Mouse (Mus musculus) MEL (cell line): ENCODE measurements at regions not wholly inside any gene's neighbourhood (a gene's known extent, or its start where the extent isn't known, plus 50 kb on each side); places are given as distances from the start of the nearest gene placed in this dataset.

Experiments
- DNase-seq: peaks from one replicate; pipeline ENCODE4 v3.0.0; 2011; ENCODE audit warnings: low read depth, low spot score
- H3K27ac ChIP-seq: 2 replicates; pipeline ENCODE4 v1.5.1; 2012; ENCODE audit warnings: low read depth, mild to moderate bottlenecking, control low read depth, low read length, moderate library complexity; ENCODE audit not compliant: control insufficient read depth
- H3K27me3 ChIP-seq, 2 experiments: fragments of 150-350 bp in 1 of 2; sonication (generic) in 1 of 2; 2 replicates each; pipeline ENCODE4 v1.6.1; 2012; ENCODE audit warnings: low read length in 2 of 2, mild to moderate bottlenecking in 2 of 2, improper control_type of control experiment in 1 of 2, moderate library complexity in 1 of 2; ENCODE audit not compliant: insufficient read depth in 2 of 2, control insufficient read depth in 1 of 2
- H3K36me3 ChIP-seq, 2 experiments: 2 replicates each; pipeline ENCODE4 v1.6.1; 2012 to 2014; ENCODE audit warnings: low read length in 2 of 2, improper control_type of control experiment in 1 of 2, inconsistent platforms in 1 of 2, mild to moderate bottlenecking in 1 of 2; ENCODE audit not compliant: insufficient read depth in 2 of 2, control insufficient read depth in 1 of 2
- H3K4me1 ChIP-seq, 2 experiments: fragments of 150-350 bp in 1 of 2; sonication (generic) in 1 of 2; 2 replicates each; pipeline ENCODE4 v1.6.1; 2012; ENCODE audit warnings: low read length in 2 of 2, improper control_type of control experiment in 1 of 2, mild to moderate bottlenecking in 1 of 2; ENCODE audit not compliant: insufficient read depth in 2 of 2, control insufficient read depth in 1 of 2
- H3K4me3 ChIP-seq, 2 experiments: fragments of 150-350 bp in 1 of 2; sonication (generic) in 1 of 2; 2 replicates each; pipeline ENCODE4 v1.5.1; 2012; ENCODE audit warnings: low read depth in 2 of 2, low read length in 2 of 2, mild to moderate bottlenecking in 2 of 2, moderate library complexity in 2 of 2, control low read depth in 1 of 2, improper control_type of control experiment in 1 of 2; ENCODE audit not compliant: control insufficient read depth in 1 of 2, insufficient read depth in 1 of 2
- H3K79me2 ChIP-seq: 2 replicates; pipeline ENCODE4 v1.6.1; 2012; ENCODE audit warnings: mild to moderate bottlenecking, low read length, moderate library complexity; ENCODE audit not compliant: control insufficient read depth, poor library complexity, insufficient read depth
- H3K9ac ChIP-seq: 2 replicates; pipeline ENCODE4 v1.6.1; 2012; ENCODE audit warnings: low read depth, mild to moderate bottlenecking, control low read depth, low read length, moderate library complexity; ENCODE audit not compliant: control insufficient read depth, poor library complexity, severe bottlenecking
- H3K9me3 ChIP-seq: fragments of 150-350 bp; sonication (generic); replicated peaks from 2 replicates; pipeline ENCODE4 v1.6.1; 2012; ENCODE audit warnings: mild to moderate bottlenecking, low read length, improper control_type of control experiment, moderate library complexity; ENCODE audit not compliant: insufficient read depth
- BHLHE40 ChIP-seq: IDR thresholded peaks from 2 replicates; pipeline ENCODE4 v1.6.1; 2012; ENCODE audit warnings: low read depth, mild to moderate bottlenecking, inconsistent platforms, low read length, improper control_type of control experiment, borderline replicate concordance
- CHD1 ChIP-seq: IDR thresholded peaks from 2 replicates; pipeline ENCODE4 v1.6.1; 2012; ENCODE audit warnings: low read depth, mild to moderate bottlenecking, inconsistent platforms, low read length, improper control_type of control experiment
- CTCF ChIP-seq, 3 experiments: IDR thresholded peaks in 2 of 3; conservative IDR thresholded peaks in 1 of 3; 2 replicates each; pipeline ENCODE4 v1.5.1; 2011 to 2012; ENCODE audit warnings: low read length in 3 of 3, low read depth in 2 of 3, mild to moderate bottlenecking in 2 of 3, improper control_type of control experiment in 1 of 3, inconsistent platforms in 1 of 3, mixed read lengths in 1 of 3, moderate library complexity in 1 of 3; ENCODE audit not compliant: control insufficient read depth in 1 of 3, insufficient read depth in 1 of 3, poor library complexity in 1 of 3, severe bottlenecking in 1 of 3
- ELF1 ChIP-seq: IDR thresholded peaks from 2 replicates; pipeline ENCODE4 v1.6.1; 2014; ENCODE audit warnings: low read depth, mild to moderate bottlenecking, inconsistent platforms, low read length, improper control_type of control experiment, moderate library complexity
- EP300 ChIP-seq, 2 experiments: IDR thresholded peaks; 2 replicates each; pipeline ENCODE4 v1.6.1; 2011; ENCODE audit warnings: improper control_type of control experiment in 2 of 2, low read length in 2 of 2, low read depth in 1 of 2, mild to moderate bottlenecking in 1 of 2
- ETS1 ChIP-seq: IDR thresholded peaks from 2 replicates; pipeline ENCODE4 v1.6.1; 2012; ENCODE audit warnings: low read depth, mild to moderate bottlenecking, inconsistent platforms, low read length, improper control_type of control experiment, moderate library complexity
- GATA1 ChIP-seq: IDR thresholded peaks from 2 replicates; pipeline ENCODE4 v1.6.1; 2011; ENCODE audit warnings: low read depth, low read length, improper control_type of control experiment
- KAT2A ChIP-seq: conservative IDR thresholded peaks from 2 replicates; pipeline ENCODE4 v1.6.1; 2012; ENCODE audit warnings: low read depth, low read length, improper control_type of control experiment, inconsistent platforms
- MAX ChIP-seq: IDR thresholded peaks from 2 replicates; pipeline ENCODE4 v1.6.1; 2011; ENCODE audit warnings: low read length, improper control_type of control experiment
- MAZ ChIP-seq: IDR thresholded peaks from 2 replicates; pipeline ENCODE4 v1.6.1; 2012; ENCODE audit warnings: low read depth, mild to moderate bottlenecking, inconsistent platforms, low read length, improper control_type of control experiment
- MEF2A ChIP-seq: IDR thresholded peaks from 2 replicates; pipeline ENCODE4 v1.6.1; 2014; ENCODE audit warnings: low read depth, mild to moderate bottlenecking, inconsistent platforms, low read length, improper control_type of control experiment; ENCODE audit not compliant: poor library complexity, insufficient replicate concordance, severe bottlenecking; ENCODE audit errors: extremely low read depth
- MXI1 ChIP-seq: IDR thresholded peaks from 2 replicates; pipeline ENCODE4 v1.6.1; 2011; ENCODE audit warnings: mild to moderate bottlenecking, low read depth, low read length, improper control_type of control experiment
- MYB ChIP-seq: IDR thresholded peaks from 2 replicates; pipeline ENCODE4 v1.6.1; 2011; ENCODE audit warnings: mild to moderate bottlenecking, low read depth, low read length, improper control_type of control experiment
- POLR2A ChIP-seq, 2 experiments: IDR thresholded peaks; 2 replicates each; pipeline ENCODE4 v1.6.1; 2011 to 2012; ENCODE audit warnings: low read length in 2 of 2, mild to moderate bottlenecking in 2 of 2, control low read depth in 1 of 2, improper control_type of control experiment in 1 of 2, low read depth in 1 of 2, moderate library complexity in 1 of 2; ENCODE audit not compliant: control insufficient read depth in 1 of 2, insufficient read depth in 1 of 2, poor library complexity in 1 of 2
- POLR2AphosphoS2 ChIP-seq: IDR thresholded peaks from 2 replicates; pipeline ENCODE4 v1.6.1; 2011; ENCODE audit warnings: low read length, improper control_type of control experiment
- POLR2AphosphoS5 ChIP-seq: IDR thresholded peaks from 2 replicates; pipeline ENCODE4 v1.6.1; 2012; ENCODE audit warnings: low read depth, borderline replicate concordance, mild to moderate bottlenecking, inconsistent platforms, low read length, moderate library complexity, mixed read lengths
- RAD21 ChIP-seq: IDR thresholded peaks from 2 replicates; pipeline ENCODE4 v1.6.1; 2011; ENCODE audit warnings: mild to moderate bottlenecking, low read depth, low read length, improper control_type of control experiment
- RCOR1 ChIP-seq: IDR thresholded peaks from 2 replicates; pipeline ENCODE4 v1.6.1; 2012; ENCODE audit warnings: low read depth, mild to moderate bottlenecking, inconsistent platforms, low read length, improper control_type of control experiment
- TAL1 ChIP-seq: IDR thresholded peaks from 2 replicates; pipeline ENCODE4 v1.6.1; 2012; ENCODE audit warnings: mild to moderate bottlenecking, inconsistent platforms, low read length, moderate library complexity, mixed read lengths
- TCF12 ChIP-seq: IDR thresholded peaks from 2 replicates; pipeline ENCODE4 v1.6.1; 2014; ENCODE audit warnings: low read depth, mild to moderate bottlenecking, inconsistent platforms, low read length, improper control_type of control experiment, moderate library complexity
- ZC3H11A ChIP-seq: IDR thresholded peaks from 2 replicates; pipeline ENCODE4 v1.6.1; 2012; ENCODE audit warnings: low read depth, mild to moderate bottlenecking, inconsistent platforms, low read length, improper control_type of control experiment

DNA sequence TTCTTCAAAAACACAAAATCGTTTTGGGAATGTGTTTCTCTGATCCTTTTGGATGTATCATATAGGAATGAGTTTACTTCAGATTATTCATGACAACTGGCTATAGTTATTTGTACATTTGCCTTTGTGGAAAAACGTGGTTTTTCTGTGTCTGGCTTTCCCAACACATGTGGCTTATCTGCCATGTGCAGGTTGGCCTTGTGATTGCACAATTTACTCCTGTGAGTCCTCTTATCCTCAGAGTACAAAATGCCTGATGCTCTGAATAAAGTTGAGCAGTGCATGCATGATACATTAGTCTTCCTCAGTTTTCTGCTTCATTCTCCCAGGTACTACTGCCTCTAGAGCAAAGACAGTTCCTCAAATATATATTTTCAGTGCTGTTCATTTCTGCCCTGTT is 881.6 kb downstream of the Lrfn5 start:
- DNase-seq: peak; percentile 19

DNA sequence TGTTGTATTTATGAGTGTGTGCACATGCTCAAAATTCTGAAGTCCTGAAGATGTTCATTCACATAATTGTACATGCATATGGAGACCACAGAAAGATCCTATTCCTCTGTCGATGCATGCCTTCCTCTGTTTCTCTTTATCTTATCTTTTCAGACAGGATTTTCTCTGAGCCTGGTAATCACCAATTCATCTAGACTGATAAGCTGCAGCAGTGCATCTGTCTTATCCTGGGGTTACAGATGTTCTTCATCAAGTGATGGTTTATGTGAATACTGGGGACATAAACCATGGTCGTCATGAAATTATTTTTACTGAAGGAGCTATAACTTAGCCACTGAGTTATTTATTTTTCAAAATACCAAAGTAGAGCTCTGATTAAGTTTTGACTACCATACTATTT is 905.7 kb downstream of the Lrfn5 start:
- TF ChIP-seq RCOR1 (peak; percentile 94), POLR2A (IDR thresholded peaks at IDR 0.05; ENCODE audit: control insufficient read depth in 1 of 2, insufficient read depth in 1 of 2, low read depth in 1 of 2, low read length in 2 of 2, poor library complexity in 1 of 2) (no peak), KAT2A (no peak), MYB (no peak), CHD1 (no peak), MXI1 (peak; percentile 36; the same call in 1 of the 2 replicates), MAZ (no peak), POLR2AphosphoS2 (no peak), EP300 (IDR thresholded peaks at IDR 0.05; ENCODE audit: low read depth in 1 of 2, low read length in 2 of 2) (peak; percentile 97 to 98), GATA1 (peak; percentile 98), MAX (no peak), MEF2A (no peak), ELF1 (0 out of 2 replicates have a peak, but pooled peaks have one; percentile 7), TAL1 (peak; percentile 65), CTCF (IDR thresholded peaks at IDR 0.05 in 2 of 3, conservative IDR thresholded peaks at IDR 0.05 in 1 of 3; ENCODE audit: control insufficient read depth in 1 of 3, insufficient read depth in 1 of 3, low read depth in 2 of 3, low read length in 3 of 3, poor library complexity in 1 of 3, severe bottlenecking in 1 of 3) (no peak), ZC3H11A (0 out of 2 replicates have a peak, but pooled peaks have one; percentile 2), BHLHE40 (0 out of 2 replicates have a peak, but pooled peaks have one; percentile 56), TCF12 (peak; percentile 100), RAD21 (no peak), ETS1 (peak; percentile 87)
- H3K9me3 ChIP-seq: no peaks in the 10 kb centered on the region
- H3K79me2 ChIP-seq: no peaks in the 10 kb centered on the region
- no peaks in the 10 kb centered on the region for H3K27me3 ChIP-seq
- no peak overlapping the region for H3K27ac ChIP-seq
- no peak overlapping the region for H3K4me3 ChIP-seq
- H3K4me1 ChIP-seq: peaks cover 0 to 9% of the 10 kb centered on the region in 2 experiments; a peak in 2 of 4 replicates
- DNase-seq: peak; percentile 60
- H3K9ac ChIP-seq: no peak overlapping the region
- peaks cover 0 to 4% of the 10 kb centered on the region in 2 experiments; a peak in 2 of 4 replicates for H3K36me3 ChIP-seq

More for the DNA sequence above, 881.6 kb downstream of the Lrfn5 start:
- H3K9me3 ChIP-seq: no peaks in the 10 kb centered on the region
- no peaks in the 10 kb centered on the region for H3K79me2 ChIP-seq
- no peaks in the 10 kb centered on the region for H3K36me3 ChIP-seq
- H3K4me1 ChIP-seq: no peaks in the 10 kb centered on the region
- H3K9ac ChIP-seq: no peak overlapping the region
- no peaks in the 10 kb centered on the region for H3K27me3 ChIP-seq
- no peak overlapping the region for H3K4me3 ChIP-seq
- no peak overlapping the region for H3K27ac ChIP-seq
- peak; percentile 28; the same call in 1 of the 2 replicates for TF ChIP-seq GATA1
- peak; percentile 50; the same call in 1 of the 2 replicates for TF ChIP-seq TCF12
- TF ChIP-seq EP300 (IDR thresholded peaks at IDR 0.05; ENCODE audit: low read depth in 1 of 2, low read length in 2 of 2): peak; percentile 56 to 67
- no peak for TF ChIP-seq POLR2AphosphoS5
- TF ChIP-seq, all 39 proteins: peak for 3
